Mouse (Mus musculus): ENCODE data around the gene Vmn1r209.
"Not testable (repeated sequence)": the region's sequence is repeated elsewhere in the genome, so short reads cannot be mapped to it uniquely, and the experiment has no call there.

GRCm38 (mm10) chr13:22788096-22788495 lies 21.4 kb downstream of the Vmn1r209 start:
- not testable (repeated sequence) for TF ChIP-seq CTCF (conservative IDR thresholded peaks at IDR 0.05; ENCODE audit: low read length); POU5F1 (IDR thresholded peaks at IDR 0.05; ENCODE audit: borderline replicate concordance, low read length)
- peak; percentile 25; the same call in 1 of the 2 replicates for TF ChIP-seq NANOG (IDR thresholded peaks at IDR 0.05; ENCODE audit: borderline replicate concordance, low read length)

Measured in E14TG2a.4 (cell line).